Mouse (Mus musculus): ENCODE data around the gene Pemt. TPM values are rescaled to one million over a fixed set of nuclear protein-coding genes. Genes with fewer than 3 reads are reported as not detected.

The Pemt gene
- 3.5 TPM for total RNA-seq (2023)

DNA sequence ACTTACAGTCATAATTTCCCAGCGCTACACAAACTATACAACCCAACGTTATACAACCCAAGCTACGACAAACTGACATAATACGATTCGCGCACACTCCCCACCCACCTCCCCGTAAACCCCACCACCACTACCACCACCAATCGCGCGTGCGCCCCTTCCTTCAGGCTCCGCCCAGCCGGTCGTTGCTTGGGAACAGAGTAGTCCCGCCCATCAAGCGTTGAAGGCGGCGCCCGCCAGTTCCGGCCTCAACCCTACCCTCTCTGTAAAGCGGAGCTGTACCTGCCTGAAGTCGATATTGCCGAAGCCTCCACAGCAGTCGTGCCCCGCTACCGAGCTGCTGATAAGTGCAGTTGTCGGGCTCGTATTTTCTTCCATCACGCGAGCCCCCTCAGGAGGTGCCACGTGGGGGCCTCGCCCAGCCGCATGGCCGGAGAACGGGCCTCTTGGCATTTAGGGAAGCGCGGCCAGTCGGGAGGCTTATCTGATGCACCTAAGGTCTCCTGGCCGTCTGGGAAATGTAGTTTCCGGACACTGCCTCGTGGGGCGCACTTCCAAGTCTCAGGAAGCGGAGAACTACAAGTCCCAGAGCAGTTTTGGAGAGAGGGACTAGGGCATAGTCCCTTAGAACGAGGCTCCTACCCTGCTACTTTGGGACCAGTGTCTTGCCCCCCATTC is at the start of gene Pemt:
TSS of gene Pemt (minus strand) at position 432 of the 678 bp plus-strand sequence.

DNA sequence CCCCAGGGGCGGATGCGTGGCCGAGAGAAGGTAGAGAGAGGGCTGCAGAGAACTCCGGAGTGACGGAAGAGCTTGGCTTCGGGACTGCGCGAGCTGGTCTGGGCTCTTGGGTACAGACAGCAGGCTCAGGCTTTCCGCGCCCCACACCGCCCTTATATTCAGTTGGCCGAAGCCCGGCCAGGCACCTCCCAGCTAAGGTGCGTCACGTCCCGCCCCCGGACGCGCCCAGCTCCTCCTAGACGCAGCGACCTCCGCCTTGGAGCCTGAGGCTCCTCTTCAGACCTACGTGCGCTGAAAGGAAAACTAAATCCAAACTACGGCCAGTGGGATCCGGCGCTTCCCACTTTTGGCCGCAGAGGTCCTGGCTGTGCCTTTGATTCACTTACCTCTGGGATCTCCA is 81.5 kb downstream of the Pemt start, which contains the start of gene Rasd1:
TSS of gene Rasd1 (minus strand) at position 127 of the 400 bp plus-strand sequence.

DNA sequence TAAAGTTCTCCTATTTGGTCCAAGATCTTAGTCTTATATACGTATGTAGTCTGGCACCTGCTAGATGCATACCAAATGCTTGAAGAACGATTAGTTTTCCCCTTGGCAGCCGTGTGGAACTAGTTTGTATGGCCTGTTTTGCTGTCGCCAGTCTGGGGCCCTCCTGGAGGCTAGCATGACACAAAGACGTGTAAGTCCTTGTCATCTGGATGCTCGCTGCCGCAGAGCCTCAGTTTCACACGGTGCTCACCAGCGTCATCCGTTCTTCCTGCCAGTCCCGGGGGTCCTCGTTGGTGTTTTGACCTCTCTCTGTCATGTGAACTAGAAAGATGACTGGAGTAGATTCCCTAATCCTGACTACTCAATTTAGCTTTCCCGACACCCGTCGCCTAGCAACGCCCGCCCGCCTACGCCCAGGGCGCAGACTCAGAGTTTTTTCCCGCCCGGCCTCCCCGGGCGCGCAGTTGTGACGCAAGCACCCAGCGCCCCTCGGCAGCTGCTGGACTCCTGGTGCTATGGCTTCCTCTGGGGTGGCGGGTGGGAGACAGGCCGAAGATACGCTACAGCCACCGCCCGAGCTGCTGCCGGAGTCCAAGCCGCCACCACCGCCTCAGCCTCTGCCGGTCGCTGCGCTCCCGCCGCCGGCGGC is 98.4 kb downstream of the Pemt start, which contains the start of gene Med9:
TSS of gene Med9 (plus strand) at position 455 of the 649 bp plus-strand sequence.

Other genes with a start within 250 kb of the Pemt start
- gene Flcn, start 236.5 kb downstream of the Pemt start, total RNA-seq (2023) = 67.6 TPM
- gene Nt5m, start 207.0 kb downstream of the Pemt start, total RNA-seq (2023) = 9.1 TPM
- 81.9 TPM for gene Cops3, start 206.7 kb downstream of the Pemt start, total RNA-seq (2023)
- 5.0 TPM for gene Med9, start 98.3 kb downstream of the Pemt start, total RNA-seq (2023)
- 0.83 TPM for gene Rasd1, start 81.5 kb downstream of the Pemt start, total RNA-seq (2023)
- 89.2 TPM for gene Rai1, start 58.5 kb upstream of the Pemt start, total RNA-seq (2023)
- gene Srebf1, start 176.1 kb upstream of the Pemt start, total RNA-seq (2023) = 147 TPM